Mouse (Mus musculus) ZHBTc4 (cell line): ENCODE results near the gene Arid3a.

Source experiments
- DNase-seq: peaks from one replicate; pipeline ENCODE4 v3.0.0-alpha.2; 2011; ENCODE audit warnings: low read depth, low spot score

The Arid3a gene

DNA sequence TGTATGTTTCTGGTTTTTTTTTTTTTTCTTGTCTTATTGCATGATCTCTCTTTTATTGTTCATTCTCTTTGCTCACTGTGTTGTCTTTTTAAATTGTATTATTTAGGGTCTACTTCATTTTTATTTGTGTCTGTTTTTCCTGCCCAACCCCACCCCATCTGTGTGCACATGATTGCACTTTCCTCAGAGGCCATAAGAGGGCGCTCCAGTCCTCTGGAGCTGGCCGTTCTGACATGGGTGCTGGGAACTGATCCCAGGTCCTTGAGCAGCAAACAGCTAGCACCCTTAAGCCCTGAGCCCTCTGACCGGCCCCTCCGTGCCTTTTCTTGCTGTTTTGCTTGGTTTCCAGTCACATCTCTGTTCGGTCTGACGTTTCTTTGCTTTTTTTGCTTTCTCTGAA, 64.7 kb downstream of the Arid3a start:
- DNase-seq, result no peak

GRCm38 (mm10) chr10:79994397-79995115, 67.7 kb downstream of the Arid3a start:
- no peak for DNase-seq

DNA sequence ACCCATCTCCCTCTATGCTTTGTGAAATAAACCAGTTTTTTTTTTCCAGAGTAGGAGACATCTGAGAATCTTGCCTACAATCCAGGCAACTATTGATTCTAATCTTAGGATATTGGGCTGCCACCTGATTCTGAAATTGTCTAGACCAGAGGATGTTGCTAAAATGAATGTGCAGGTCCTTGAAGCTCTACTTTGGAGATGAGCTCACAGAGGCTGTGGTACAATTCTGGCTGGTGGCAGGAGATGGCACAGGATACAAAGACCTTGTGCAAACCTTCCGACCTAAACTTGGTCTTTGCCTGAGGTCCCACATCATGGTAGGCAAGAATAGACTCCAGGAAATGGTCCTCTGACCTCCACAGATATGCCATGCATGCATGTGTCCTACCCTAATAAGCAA, 68.8 kb downstream of the Arid3a start:
- DNase-seq, result no peak

DNA sequence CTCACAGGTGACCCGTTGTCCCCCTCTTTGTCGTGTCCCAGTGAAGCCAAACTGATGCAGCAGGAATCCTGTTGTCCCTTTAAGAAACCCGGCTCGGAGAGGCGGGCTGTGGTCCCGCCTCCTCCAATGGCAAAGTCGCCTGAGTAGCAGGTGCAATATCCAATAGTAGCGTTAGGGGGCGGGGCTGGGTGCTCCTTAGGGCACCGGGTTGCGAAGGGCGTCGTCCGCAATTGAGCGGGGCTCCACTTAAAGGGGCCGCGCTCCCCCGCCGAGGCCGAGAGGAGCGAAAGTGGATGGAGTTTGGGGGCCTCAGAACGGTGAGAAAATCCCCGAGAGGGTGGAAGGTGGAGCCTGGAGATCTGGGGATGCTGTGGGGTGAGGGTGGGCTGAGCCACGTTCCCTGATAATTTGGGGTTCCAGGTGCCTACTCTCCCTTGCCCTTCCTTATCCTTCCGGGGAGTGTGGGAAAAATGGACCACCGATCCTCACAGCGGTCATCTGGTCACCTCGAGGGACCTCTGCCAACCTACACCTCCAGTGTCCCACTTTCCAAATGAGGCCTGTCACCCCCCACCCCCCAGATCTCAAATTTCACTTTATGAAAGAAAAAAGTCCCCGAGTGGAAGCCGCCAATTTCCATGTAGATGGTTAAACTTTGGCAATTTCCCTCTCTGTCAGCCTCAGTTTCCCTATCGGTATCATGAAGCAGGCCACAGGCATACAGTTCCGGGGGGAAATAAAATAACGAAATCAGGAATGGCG, 69.6 kb downstream of the Arid3a start, which contains the start of gene Abca7:
Gene Abca7 (plus strand): TSS at position 223 of the 762 bp plus-strand sequence.
- peak; percentile 98 for DNase-seq

GRCm38 (mm10) chr10:79997034-79997760, 70.4 kb downstream of the Arid3a start:
- peak; percentile 89 for DNase-seq

GRCm38 (mm10) chr10:79997819-79998218, 71.0 kb downstream of the Arid3a start:
- DNase-seq, result no peak

GRCm38 (mm10) chr10:80001945-80002344, 75.1 kb downstream of the Arid3a start:
- no peak for DNase-seq

DNA sequence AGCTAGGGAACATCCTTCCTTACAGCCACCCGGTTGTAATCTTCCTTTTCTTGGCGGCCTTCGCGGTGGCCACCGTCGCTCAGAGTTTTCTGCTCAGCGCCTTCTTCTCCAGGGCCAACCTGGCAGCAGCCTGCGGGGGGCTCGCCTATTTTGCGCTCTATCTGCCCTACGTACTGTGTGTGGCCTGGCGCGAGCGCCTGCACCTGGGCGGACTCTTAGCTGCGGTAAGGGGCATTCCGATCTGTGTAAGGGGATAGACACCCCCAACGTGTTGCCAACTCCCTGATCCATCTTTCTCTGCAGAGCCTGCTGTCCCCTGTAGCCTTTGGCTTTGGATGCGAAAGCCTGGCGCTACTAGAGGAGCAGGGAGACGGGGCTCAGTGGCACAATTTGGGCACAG, 76.0 kb downstream of the Arid3a start:
- DNase-seq, result no peak

DNA sequence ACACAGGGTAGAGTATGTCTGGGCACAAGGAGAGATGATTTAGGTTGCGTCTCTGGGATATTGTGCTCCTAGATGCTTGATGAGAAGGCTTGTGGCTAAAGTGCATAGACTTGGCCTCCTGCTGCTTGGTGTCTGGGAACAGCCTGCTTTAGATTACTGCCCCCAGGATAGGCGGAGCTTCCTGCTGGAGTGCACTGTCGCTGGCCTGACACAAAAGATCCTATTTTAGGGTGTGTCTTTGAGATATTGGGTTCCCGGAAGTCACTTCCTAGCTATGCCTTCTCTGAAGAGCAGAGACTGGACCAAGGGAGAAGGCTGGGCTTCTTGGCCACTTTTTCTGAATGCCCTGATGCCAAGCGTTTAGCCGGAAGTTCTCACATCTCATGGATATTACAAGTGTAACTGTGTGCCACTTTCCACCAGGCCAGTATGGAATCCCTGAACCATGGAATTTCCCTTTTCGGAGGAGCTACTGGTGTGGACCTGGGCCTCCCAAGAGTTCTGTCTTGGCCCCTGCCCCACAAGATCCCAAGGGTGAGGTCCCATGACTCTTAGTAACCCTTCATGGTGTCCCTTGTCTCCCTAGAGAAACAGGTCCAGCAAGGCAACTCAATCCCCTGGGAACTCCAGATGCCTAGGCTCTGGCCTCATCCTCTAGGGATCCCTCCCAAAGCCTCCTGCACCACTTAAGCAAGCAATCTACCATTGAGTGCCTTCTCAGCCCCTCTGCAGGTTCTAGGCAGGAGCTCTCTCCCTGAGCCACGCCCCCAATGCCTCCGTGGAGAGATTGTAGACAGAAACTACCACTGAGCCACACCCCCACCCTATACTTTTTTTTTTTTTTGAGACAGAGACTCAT, 76.8 kb downstream of the Arid3a start:
- DNase-seq, result peak; percentile 65

DNA sequence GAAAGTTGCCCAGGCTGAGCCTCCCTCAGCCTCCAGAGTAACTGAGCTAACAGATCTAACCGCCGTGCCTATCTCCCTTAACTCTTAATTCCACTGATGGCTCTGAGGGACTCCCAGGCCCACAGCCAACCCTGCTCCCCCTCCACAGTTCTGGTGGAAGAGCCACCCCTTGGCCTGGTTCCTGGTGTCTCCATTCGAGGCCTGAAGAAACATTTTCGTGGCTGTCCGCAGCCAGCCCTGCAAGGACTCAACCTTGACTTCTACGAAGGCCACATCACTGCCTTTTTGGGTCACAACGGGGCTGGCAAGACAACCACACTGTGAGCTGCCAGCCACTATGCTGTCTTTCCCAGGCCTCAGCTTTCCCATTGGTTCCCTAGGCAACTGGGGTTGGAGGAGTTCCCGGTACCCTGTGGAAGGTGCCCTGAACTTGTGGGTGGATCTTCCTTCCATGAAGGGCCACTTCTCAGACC, 77.4 kb downstream of the Arid3a start:
- DNase-seq, result no peak
